In the genomic region with DNA sequence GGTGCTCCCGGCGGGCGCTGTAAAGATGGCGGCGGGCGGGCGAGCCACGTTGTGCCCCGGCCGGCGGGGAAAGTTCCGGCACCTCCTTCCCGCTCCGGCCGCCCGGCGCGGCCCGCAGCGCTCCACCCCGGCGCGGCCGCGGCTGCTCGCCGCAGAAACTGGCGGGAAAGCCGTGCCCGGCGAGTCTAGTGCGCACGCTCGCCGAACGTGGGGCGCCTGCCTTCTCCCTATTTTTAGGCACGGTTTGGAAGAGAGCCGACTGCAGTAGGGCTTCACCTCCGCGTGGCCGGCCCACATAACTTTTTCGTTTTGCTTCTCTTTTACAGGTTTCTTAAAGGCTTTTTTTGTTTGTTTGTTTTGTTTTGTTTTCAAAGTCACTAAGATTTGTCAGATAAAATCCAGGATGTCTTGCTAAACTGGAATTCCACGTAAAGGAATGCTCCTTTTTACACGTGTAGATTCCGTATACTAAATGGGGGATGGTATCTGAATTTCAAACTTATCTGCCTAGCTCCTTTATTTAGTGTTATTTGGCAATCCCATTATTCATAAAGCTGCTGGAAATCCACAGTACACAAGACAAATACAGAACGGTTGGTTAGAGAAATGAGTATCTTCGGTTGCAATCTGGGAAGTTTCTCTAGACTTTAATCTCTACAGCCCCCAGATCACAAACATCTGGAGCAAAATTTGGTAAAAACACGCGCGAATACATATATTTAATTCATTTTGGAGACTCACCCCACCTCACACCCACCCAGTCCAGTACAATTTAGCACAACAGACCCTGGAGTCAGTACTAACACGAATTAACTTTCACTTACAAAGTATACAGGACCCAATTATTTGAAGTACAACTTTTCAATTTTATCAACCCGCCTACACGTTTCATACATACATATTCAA, we compare ENCODE assay signal across 8 mouse cellular contexts.
A peak's percentile ranks its signal among the peaks of the same experiment; 100 is the strongest.
DNase-seq lines count a peak whose midpoint lies in the region; ATAC-seq and TF ChIP-seq lines count a peak whose summit lies in the region.

No protein-coding gene starts in this region.

- peaks cover 12% of the 10 kb centered on the region for H3K36me3 ChIP-seq in embryonic facial prominence, embryonic 14.5 days (ENCODE audit: control insufficient read depth, insufficient read depth, low read length)
- H3K36me3 ChIP-seq in kidney, embryonic 15.5 days: peaks cover 27% of the 10 kb centered on the region
- H3K36me3 ChIP-seq in liver, embryonic 11.5 days (ENCODE audit: control insufficient read depth, insufficient read depth, low read length): peaks cover under 1% of the 10 kb centered on the region; the same call in 1 of the 2 replicates
- H3K36me3 ChIP-seq in testis, adult 2 months (ENCODE audit: control insufficient read depth, insufficient read depth, low read length): no peaks in the 10 kb centered on the region

- H3K27ac ChIP-seq in bone marrow, adult 2 months (ENCODE audit: control insufficient read depth, insufficient read depth, low read depth, low read length, poor library complexity): peak overlapping the region; percentile 100
- H3K27ac ChIP-seq in embryonic facial prominence, embryonic 14.5 days (replicated peaks; ENCODE audit: low read depth, low read length): peak overlapping the region; percentile 99
- peak overlapping the region; percentile 99 for H3K27ac ChIP-seq in kidney, embryonic 15.5 days
- H3K27ac ChIP-seq in liver, embryonic 11.5 days (ENCODE audit: low read depth, low read length): peak overlapping the region; percentile 99
- H3K27ac ChIP-seq in testis, adult 2 months (ENCODE audit: control insufficient read depth, insufficient read depth, low read depth, low read length): peak overlapping the region; percentile 98

- peak; percentile 29 for ATAC-seq in CD4-positive, CD25-positive, alpha-beta regulatory T cell, adult 4 months
- ATAC-seq in embryonic facial prominence, embryonic 14.5 days (ENCODE audit: low read depth): peak; percentile 73
- peak; percentile 88 for ATAC-seq in kidney, embryonic 15.5 days (replicated peaks; ENCODE audit: low FRiP score)
- ATAC-seq in liver, embryonic 11.5 days (replicated peaks; ENCODE audit: low FRiP score): peak; percentile 81

- H3K27me3 ChIP-seq in embryonic facial prominence, embryonic 14.5 days (replicated peaks; ENCODE audit: control insufficient read depth, insufficient read depth, low read length): no peaks in the 10 kb centered on the region
- H3K27me3 ChIP-seq in kidney, embryonic 15.5 days: no peaks in the 10 kb centered on the region
- no peaks in the 10 kb centered on the region for H3K27me3 ChIP-seq in liver, embryonic 11.5 days (replicated peaks; ENCODE audit: control insufficient read depth, insufficient read depth, low read length)
- H3K27me3 ChIP-seq in testis, adult 2 months (ENCODE audit: control insufficient read depth, insufficient read depth, low read length): no peaks in the 10 kb centered on the region

- peak; percentile 49; the same call in 1 of the 2 replicates for TF ChIP-seq POLR2A in bone marrow, adult 2 months (IDR thresholded peaks at IDR 0.05; ENCODE audit: borderline replicate concordance, control insufficient read depth, low read depth, low read length)
- TF ChIP-seq POLR2A in testis, adult 2 months (IDR thresholded peaks at IDR 0.05; ENCODE audit: control insufficient read depth, low read depth, low read length): no peak; the same call in 1 of the 2 replicates

- peak overlapping the region; percentile 99 for H3K9ac ChIP-seq in embryonic facial prominence, embryonic 14.5 days (ENCODE audit: low read depth, low read length)
- H3K9ac ChIP-seq in kidney, embryonic 15.5 days: peak overlapping the region; percentile 82
- peak overlapping the region; percentile 100 for H3K9ac ChIP-seq in liver, embryonic 11.5 days (ENCODE audit: low read depth, low read length)

- peaks cover 3% of the 10 kb centered on the region for H3K4me1 ChIP-seq in bone marrow, adult 2 months (ENCODE audit: control insufficient read depth, insufficient read depth, low read length)
- peaks cover 18% of the 10 kb centered on the region for H3K4me1 ChIP-seq in embryonic facial prominence, embryonic 14.5 days (ENCODE audit: control insufficient read depth, insufficient read depth, low read length)
- peaks cover 33% of the 10 kb centered on the region for H3K4me1 ChIP-seq in kidney, embryonic 15.5 days
- H3K4me1 ChIP-seq in liver, embryonic 11.5 days (replicated peaks; ENCODE audit: control insufficient read depth, insufficient read depth, low read length): peaks cover 19% of the 10 kb centered on the region
- peaks cover 6% of the 10 kb centered on the region; the same call in 1 of the 2 replicates for H3K4me1 ChIP-seq in testis, adult 2 months (ENCODE audit: control insufficient read depth, insufficient read depth, low read length)

- peak overlapping the region; percentile 61 for H3K4me2 ChIP-seq in embryonic facial prominence, embryonic 14.5 days (ENCODE audit: low read depth, low read length)
- peak overlapping the region; percentile 67 for H3K4me2 ChIP-seq in kidney, embryonic 15.5 days
- peak overlapping the region; percentile 87 for H3K4me2 ChIP-seq in liver, embryonic 11.5 days

- TF ChIP-seq CTCF in bone marrow, adult 2 months (IDR thresholded peaks at IDR 0.05; ENCODE audit: control insufficient read depth, insufficient read depth, low read length): no peak
- no peak for TF ChIP-seq CTCF in testis, adult 2 months (IDR thresholded peaks at IDR 0.05; ENCODE audit: control insufficient read depth, insufficient read depth, insufficient replicate concordance, low read depth, low read length)

- peak overlapping the region; percentile 52 for H3K4me3 ChIP-seq in bone marrow, adult 2 months (replicated peaks; ENCODE audit: control insufficient read depth, low read depth, low read length)
- peak overlapping the region; percentile 67 for H3K4me3 ChIP-seq in embryonic facial prominence, embryonic 14.5 days (ENCODE audit: low read depth, low read length)
- peak overlapping the region; percentile 74 for H3K4me3 ChIP-seq in kidney, embryonic 15.5 days (replicated peaks)
- peak overlapping the region; percentile 95 for H3K4me3 ChIP-seq in liver, embryonic 11.5 days (ENCODE audit: low read depth, low read length)
- H3K4me3 ChIP-seq in testis, adult 2 months (ENCODE audit: control insufficient read depth, low read depth, low read length): peak overlapping the region; percentile 93

- 4% methylated on average over 53 of the region's 54 CpGs for WGBS in bone marrow, adult 2 months
- WGBS in embryonic facial prominence, embryonic 14.5 days: 6% methylated on average over 48 of the region's 54 CpGs
- WGBS in kidney, embryonic 15.5 days: 11% methylated on average over 45 of the region's 54 CpGs
- WGBS in liver, embryonic 11.5 days: 8% methylated on average over 54 of the region's 54 CpGs

- peak; percentile 92 for DNase-seq in embryonic facial prominence, embryonic 14.5 days (ENCODE audit: low spot score)
- peak; percentile 83 to 84 for DNase-seq in heart, adult 9 months (ENCODE audit: low spot score in 2 of 2)
- DNase-seq in liver, embryonic 11.5 days (ENCODE audit: low spot score): no peak
- DNase-seq in naive thymus-derived CD4-positive, alpha-beta T cell, adult 2 months (ENCODE audit: low read depth): peak; percentile 22

- H3K9me3 ChIP-seq in embryonic facial prominence, embryonic 14.5 days (ENCODE audit: control insufficient read depth, low read length): no peaks in the 10 kb centered on the region
- H3K9me3 ChIP-seq in kidney, embryonic 15.5 days (replicated peaks): no peaks in the 10 kb centered on the region
- no peaks in the 10 kb centered on the region for H3K9me3 ChIP-seq in liver, embryonic 11.5 days (ENCODE audit: control insufficient read depth, low read length)

Comparison
In these comparisons a context has a peak if more than half of its experiments do, and no peak if none do; other contexts are left out.
1. ATAC-seq: peak in every context shown above with its lines; median percentile 88 in kidney, embryonic 15.5 days; 81 in liver, embryonic 11.5 days; 73 in embryonic facial prominence, embryonic 14.5 days; 29 in CD4-positive, CD25-positive, alpha-beta regulatory T cell, adult 4 months.